Mouse (Mus musculus): ENCODE data around the gene Ebf1. TPM values are rescaled to one million over a fixed set of nuclear protein-coding genes. Genes with fewer than 3 reads are reported as not detected.

Gene Ebf1
- total RNA-seq, 2 experiments from 2014 or later, result 27.2 to 31.0 TPM

DNA sequence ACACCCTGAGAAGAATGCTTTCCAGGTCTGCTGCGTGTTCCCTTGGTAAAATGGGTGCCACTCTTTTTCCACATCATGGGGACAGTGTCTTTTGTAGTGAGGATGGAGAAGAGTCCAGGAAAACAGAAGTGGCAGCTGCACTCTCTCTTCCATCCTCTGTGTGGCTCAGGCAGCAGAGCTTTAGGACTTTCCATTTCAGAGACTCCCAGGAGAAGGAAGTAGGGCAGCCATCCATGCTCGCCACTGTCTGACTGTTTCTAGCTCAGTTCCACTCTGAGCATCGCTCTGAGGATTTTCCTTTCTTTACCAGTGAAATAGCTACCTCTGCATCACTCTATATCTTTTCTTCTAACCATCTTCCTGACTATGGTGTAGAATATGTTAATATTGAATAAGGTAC, 234.8 kb downstream of the Ebf1 start:
- DNase-seq, result peak; percentile 24

DNA sequence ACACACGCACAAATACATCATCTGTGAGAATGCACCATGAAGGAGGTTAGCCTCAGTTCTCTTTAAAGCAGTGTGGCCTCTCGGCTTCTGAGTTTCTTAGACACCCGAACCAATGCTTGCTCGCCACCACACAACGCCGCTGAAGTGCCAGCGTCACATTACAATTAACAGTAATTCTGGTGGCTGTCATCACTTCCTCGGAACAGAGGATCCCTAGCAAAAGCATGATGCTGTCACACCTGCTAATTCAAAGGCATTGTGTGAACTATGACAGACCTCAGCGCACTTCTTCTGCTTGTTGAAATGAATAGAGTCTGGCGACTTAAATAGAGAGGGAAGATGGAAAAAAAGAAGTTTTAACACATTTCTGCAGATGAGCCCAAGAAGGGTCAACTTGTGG, 235.8 kb downstream of the Ebf1 start:
- DNase-seq, result no peak

DNA sequence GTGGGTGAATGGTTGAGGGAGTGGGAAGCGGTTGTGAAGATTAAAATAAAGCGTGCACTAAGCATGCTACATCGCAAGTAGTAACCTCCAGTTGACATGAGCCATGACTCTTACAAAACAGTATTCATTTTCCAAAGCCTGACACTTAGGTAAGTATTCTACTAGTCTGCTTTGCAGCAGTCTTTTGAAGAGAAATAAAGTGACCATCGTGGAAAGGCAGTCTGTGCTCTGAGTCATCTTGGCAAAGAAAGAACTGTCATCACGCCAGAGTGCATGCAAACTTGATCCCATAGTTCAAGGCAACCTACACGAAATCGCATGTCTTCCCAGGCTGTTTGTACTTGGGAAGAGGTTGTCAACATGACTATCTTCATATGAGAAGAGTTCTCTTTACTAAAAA, 237.4 kb downstream of the Ebf1 start:
- DNase-seq, result peak; percentile 38

DNA sequence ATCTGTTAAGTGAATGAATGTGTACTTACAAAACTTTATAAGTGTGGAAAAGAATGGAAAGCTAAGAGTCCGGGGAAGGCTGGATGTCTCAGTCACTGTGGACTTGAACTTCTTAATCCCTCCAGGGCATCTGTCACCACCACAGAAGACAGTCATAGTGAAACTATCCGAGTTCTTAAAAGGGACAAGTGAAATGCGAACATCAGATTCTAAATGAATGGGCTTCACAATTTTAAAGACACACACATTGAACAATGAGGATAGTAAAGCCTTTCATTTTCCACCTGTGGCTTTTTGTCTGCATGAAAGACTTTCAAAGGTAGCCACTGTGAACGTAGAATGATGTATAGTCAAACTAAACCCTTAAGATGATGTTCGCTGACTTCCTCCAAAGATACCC, 244.0 kb downstream of the Ebf1 start:
- no peak for DNase-seq

DNA sequence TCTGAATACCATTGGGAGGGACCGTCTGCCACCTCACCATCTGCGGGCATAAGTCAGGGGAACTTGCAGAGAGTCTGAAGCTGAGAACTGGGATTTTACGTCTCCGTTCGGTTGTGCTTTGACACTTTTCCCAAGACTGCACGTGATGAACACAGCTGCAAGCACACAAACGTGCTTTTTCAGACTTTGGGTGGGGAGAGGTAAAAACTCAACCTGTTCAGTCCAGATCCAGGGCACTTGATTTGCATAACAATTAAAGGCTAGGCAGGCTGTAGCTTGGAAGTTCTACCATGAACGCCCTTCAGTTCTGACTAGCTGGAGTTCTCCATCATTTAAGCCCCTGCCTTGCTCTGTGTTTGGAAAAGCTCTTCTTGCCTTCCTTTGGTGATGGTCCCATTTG, 246.8 kb downstream of the Ebf1 start:
- DNase-seq, result no peak

DNA sequence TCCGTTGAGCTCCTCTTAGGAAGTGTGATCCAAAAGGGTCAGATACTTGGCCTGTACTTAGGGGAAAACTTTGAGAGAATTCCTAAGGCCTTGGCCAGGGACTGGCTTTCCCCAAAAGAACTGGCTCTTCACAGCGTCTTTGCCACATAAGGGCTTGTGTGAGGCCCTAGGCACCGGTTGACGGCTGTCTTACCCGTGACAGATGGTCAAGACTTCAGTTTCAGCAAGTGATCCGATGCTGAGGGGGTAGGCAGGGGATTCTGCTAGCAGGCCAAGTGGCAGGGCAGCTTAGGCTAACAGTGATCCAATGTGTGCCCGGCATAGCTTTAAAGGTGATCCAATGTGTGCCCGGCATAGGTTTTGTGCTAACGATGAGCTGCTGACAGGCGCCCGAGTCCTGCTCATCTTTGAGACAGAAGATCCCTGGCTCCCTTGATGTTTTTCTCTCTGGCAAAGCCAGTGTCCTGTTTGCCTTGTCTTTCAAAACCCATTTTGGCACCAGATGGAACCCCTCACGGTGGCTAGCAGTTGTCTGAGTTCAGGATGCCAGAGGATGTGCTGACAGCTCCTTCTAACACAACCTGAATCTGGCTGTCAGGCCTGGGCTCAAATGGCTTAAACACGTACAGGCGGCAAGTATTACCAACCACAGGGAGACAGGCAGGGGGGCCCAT, 249.5 kb downstream of the Ebf1 start:
- DNase-seq, result peak; percentile 14

DNA sequence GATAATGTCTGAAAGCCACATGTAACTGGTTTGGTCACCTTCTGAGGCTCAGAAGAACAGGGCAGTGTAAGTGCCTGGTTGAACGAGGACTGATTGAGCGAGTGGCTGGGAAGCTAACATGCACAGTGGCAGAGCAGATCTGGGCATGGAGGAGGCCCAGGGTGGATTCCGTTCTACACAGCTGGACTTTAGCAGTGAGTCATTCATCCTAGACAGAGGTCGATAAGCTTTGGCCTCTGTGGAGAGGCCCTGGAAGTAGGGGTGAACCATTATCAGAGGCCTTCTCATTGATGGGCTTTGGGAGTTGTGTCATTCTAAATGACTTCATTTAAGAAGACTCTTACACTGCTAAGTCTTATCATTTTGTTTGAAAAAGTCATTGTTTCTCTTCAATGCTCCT, 250.3 kb downstream of the Ebf1 start:
- no peak for DNase-seq

DNA sequence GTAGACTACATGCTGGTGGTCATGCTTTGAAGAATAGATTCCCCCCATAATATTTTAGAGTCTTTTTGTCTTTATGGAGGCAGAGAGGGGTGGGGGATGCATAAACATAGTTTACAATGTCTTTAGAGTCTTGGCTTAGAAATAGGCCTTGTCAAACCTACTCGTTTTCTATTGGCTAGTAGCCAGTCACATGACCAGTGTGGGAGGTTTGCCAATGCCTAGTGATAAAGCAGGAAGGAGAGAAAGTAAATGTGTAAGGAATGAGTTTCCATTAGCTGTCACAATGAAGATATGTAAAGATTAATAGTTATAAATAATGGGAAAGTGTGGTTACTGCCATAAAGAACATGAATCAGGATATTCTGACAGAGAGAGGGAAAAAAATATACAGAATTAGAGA, 256.8 kb downstream of the Ebf1 start:
- peak; percentile 32 for DNase-seq

DNA sequence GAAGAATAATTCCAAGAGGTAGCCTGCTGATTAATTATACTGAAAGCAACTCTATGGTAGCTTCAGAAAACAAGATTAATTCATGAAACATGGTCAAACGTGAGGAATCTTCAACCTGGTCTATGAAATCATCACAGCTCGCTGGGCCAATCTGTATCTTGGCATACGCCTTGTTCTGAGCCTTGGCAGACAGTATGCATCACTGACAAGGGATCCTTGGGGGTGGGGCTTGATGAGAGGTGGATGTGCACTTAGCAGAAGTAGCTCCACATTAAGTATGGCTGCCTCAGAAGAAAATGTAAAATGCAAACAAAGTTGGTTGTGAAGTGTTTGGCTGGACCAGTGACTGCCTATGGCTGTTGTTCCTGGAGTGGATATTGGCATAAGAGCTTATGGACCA, 258.1 kb downstream of the Ebf1 start:
- DNase-seq, result no peak

DNA sequence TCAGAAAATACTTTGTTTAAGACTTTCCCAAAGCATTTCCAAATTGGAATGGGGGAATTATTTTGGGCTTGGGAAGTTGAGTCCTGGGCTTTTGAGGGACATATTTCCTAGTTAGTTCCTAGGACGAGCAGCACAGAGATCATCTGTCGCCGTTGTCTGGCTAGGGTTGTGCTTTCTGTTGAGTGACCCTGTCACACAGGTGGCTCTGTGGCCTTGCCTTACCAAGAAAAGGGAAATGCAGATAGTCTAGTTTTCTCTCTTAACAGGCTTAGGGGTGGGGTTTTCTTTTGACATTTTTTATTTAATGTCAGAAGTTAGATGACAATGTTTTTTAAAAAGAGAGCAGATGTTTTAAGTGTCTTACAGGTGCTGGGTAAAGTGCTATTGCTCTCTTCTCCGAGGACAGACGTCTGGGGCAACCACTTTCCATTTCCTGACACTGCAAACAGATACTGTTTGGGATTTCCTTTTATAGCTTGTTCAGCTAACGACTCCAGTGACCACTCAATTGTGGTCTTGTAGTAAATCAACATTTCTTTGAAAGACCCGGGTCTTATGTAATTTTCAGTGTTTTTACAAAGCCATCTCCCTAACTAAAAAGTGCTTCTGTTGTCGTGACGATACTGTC, 264.1 kb downstream of the Ebf1 start:
- no peak for DNase-seq

DNA sequence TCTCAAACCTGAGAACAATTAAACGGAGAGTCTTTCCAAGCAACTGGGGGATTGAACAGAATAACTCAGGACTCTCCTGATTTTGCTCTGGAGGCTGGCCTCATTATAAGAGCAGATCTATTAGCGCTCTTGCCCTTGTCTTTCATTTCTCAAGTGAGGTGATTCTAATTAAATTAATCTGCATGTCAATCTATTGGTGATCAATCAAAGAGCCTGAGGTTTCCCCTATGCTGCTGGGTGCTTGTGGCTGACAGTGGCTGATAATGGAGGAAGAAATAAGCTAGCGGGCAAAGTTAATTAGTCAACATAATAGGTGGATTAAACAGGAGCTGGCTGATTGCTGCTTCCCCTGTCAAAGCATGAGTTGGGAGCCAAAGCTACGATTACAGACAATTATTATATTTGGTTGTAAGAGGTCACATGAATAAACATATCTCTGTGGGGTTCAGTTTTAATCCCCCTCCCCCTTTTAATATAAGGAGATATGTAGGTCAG, 265.4 kb downstream of the Ebf1 start:
- DNase-seq, result no peak

DNA sequence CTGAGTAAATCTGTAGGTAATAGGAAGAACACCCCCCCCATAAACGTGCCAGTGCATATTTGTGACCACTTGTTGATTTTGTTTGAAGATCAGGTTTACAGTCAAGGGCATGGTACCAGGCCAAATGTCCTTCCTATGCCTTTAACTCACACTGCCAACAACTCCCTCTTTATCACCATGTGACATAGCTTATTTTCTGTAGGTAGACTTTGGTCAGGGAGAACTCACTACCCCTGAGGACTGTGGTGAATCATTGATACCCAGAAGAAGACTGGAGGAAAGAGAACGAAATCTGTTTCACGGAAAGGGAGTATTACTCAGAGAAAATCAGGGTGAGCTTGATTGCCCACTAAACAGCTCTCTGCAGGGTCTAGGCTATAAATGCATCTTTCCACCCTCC, 267.2 kb downstream of the Ebf1 start:
- DNase-seq, result no peak

DNA sequence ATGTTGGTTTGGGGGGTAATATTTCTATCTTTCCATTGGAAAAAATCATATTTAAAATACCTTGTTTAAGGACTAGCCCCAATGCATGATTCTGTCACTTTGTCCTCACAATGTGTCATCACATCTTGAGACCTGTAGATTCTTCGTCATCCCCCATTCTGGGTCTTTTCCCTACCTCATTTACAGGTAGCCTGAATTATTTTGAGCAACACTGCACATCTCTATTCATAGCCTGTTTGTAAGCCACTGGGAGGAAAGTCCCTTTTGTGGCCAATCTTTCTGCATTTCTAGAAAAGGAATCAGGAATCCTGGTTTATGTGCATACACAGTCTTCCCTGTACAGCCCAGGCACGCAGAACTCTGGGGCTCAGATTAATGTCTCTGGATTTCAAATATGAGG, 269.8 kb downstream of the Ebf1 start:
- DNase-seq, result no peak

DNA sequence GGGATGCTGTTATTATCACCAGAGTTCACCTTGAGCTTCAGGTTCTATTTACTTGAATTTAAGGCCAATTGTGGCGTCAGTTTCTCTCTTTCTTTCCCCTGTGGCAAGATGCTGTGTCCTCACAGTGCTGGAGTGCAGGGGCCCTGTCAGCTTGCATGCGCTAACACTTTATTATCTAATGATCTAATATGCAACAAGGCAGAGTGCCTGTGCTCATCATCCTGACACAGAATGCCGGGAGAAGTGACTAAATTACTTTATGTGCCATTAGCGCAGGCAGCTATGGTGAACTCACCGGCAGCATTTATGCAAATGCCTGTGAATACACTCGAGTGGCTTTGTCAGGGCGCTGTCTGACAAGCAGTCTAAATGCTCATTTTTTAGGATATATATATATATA, 270.6 kb downstream of the Ebf1 start:
- DNase-seq, result no peak

DNA sequence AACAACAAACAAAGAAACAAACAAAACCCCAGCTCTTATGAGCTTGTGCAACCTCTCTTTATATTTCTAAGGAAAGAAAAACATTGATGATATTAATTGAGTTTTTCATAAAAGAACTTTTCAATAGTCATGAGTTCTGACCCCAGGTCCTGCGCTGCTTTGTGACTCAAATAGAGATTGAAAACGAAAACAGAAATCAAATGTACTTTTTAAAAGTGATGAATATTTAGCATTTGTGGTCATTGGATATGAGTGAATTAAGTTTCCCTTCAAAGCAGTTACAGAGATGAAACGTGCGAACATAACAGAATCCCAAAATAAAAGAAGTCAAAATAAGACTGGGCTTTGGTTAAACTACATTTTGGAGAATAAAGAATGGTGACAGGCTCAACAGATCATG, 271.3 kb downstream of the Ebf1 start:
- DNase-seq, result no peak

DNA sequence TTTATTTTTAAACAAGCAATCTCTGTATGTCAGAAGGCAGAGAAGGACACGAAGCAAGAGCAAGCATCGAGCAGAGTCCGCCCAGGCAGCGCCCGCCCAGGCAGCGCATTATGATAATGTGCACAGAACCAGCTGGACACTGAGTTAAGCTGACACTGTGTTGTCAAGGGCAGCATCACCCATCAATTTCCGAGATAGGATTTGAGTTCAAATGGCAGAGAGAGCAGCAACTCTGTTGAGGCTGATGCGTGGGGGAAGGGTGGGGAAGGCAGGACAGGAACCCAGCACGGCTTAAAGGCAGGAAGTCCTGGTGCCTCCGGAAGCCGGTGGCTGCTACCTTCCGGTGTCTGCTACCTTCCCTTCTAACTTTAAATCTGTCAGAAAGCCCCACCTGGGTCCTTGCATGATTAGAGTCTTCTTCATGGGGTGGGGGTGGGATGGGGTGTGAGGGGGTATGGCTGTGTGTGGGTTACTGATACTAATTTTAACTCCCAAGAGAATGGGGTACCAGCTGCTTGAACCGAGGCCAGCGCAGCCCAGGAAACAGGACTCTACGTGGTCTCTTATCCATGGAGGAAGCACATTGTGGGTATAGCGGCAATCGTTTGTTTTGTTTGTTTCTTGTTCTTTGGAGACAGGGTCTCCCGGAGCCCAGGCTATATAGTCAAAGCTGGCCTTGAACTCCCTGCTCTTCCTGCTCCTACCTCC, 275.9 kb downstream of the Ebf1 start:
- peak; percentile 23 for DNase-seq

DNA sequence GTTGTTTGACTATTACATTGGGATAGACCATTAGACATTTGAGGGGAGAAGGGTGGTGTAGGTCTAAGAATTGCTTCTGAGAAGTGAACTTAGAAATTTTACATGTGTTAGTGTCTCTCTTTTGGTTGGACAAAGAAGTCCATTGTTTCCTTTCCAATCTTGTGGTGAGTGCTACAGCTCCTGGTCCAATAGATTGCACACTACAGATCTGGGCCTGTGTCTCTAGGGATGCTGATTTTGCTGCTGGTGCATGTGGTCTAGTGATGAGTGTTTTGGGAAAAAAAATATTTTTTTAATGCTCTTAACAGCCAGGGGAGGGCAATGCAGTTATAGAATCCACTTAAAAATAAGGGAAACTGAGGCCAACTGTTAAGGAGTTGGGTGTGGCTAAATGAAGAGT, 276.9 kb downstream of the Ebf1 start:
- DNase-seq, result no peak

DNA sequence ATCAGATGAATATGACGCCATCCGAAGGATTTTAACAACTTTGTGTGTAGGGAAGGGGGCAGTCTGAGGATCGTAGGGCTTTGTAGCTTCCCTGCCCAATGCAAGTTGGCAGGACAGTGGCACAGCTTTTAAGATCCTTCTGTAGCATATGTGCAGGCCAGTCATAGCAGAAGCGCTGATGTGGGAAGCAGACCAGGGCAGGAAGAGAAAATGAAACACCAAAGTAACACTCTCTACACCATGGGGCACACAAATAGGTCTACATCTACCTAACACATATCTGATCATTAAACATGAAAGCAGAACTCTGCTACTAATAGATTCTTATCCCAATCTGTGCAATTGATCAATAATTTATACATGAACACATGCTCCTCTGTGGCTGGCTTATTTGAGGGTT, 277.7 kb downstream of the Ebf1 start:
- DNase-seq, result no peak

DNA sequence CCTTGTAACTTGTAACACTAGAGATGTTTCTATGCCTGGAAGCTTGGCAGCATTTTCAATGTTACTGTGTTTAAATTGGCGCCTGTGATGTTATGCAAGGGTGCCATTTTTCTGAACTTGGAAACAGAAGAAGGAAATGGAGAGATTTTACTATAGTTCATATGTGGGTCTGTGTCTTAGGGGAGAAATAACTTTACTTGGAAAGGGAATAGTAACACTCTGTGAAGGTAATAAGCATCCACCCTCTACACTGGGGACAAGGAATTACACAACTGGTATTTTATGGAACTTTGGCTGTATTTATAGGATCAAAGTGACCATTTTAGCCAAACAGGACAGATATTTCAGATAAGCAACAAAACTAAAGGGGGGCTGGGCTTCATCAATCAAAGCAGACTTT, 278.8 kb downstream of the Ebf1 start:
- no peak for DNase-seq

DNA sequence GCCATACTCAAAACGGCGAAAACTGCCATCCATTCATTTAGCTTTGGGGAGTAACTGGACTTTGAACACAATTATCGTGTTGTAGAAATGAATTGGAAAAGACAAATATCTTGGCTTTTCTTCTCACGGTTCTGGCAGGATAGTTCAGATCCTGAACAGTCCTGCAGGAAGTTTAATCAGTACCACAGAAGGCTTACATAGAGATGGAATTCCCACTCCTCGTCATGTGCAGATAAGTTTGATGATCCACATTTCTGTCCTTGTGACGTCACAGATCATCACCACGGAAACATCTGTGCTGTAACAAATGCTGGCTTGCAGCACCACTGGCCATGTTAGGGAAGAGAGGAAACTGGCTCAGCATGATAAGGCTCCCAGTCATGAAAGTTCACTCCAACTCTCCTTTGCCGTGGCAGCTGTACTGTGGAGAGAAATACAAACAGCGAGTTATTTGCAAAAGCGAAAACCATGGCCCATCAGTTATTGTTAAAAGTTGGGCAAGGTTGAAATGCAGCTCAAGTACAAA, 280.1 kb downstream of the Ebf1 start:
- DNase-seq, result peak; percentile 60

DNA sequence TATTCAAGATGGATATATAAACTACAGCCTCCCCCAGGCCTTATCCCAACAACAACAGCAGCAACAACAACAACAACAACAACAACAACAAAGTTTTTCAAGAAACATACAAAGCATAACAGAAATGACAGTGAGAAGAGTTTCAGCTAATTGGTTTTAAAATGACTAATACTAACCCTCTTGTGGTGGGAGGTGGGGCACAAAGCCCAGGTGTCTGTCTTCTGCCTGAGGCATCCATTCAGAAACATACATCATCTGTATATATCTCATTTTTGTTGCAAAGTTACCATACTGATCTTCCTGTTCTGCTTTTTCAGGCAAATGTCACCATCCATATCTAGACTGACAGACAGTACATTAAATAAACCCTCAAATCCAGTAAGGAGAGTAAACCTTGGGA, 282.4 kb downstream of the Ebf1 start:
- no peak for DNase-seq

DNA sequence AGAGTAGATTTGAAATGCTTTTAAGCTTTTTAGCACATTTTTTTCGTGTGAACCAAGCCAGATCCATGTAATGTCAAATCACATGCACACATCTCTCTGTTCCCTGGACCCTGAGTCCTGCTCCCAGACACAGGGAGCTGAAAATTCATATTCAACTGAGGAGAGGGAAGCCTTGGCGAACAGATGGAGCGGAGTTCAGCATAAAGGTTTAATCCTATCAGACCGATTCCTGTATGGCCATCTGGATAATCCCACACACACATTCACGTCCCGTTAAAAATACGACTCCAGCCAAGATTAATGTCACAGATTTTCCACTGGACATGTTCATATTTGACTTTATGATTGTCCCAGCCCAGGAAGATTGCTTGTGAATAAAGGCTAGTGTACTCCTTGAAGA, 282.8 kb downstream of the Ebf1 start:
- no peak for DNase-seq

DNA sequence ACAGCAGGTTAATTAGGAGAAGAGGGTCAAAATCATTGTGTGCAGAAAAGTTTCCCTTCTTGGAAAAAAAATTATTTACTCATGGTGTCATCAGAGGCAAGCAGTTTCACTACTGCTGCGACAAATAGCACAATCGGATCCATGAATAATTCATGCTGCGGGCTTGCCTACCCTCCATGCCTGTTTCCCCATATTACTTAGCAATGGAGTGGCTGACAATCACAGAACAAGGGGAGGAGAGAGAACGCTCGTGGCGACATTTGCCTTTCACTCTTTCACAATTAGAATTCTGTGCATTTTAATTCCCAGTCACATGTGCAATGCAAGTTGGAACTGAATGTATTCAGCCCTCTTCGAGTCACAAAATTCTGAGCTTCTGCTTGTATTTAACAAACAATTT, 283.4 kb downstream of the Ebf1 start:
- no peak for DNase-seq

DNA sequence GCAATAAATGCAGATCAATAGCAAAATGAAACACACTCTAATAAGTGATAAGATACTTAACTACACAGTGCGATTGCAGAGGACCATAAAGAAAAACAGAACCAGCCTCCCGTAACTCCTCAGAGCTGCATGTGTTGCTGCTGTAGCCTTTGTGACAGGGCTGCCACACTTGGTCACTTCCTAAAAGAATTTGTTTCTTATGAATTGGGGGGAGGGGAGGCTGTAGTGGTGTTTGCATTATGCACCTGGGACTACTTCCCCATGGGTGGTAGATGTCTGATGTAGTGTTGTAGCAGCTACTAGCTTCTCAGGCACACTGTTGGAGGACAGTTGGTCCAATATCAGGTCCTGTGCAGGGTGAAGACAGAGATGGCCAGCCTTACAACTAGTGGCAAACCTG, 284.6 kb downstream of the Ebf1 start:
- DNase-seq, result no peak
